Mouse (Mus musculus) small intestine, adult 2 months (tissue): ENCODE data around the gene Msi1. TPM values are rescaled to one million over a fixed set of nuclear protein-coding genes. Genes with fewer than 3 reads are reported as not detected.

Experiments
- H3K27ac ChIP-seq: fragments of 200-500 bp; 2 replicates; pipeline ENCODE4 v1.5.1; 2012; ENCODE audit warnings: low read depth, low read length, control low read depth, inconsistent platforms; ENCODE audit not compliant: insufficient read depth
- H3K27me3 ChIP-seq: fragments of 200-500 bp; 2 replicates; pipeline ENCODE4 v1.6.1; 2012; ENCODE audit warnings: mild to moderate bottlenecking, moderate library complexity, low read length, inconsistent platforms; ENCODE audit not compliant: control insufficient read depth, insufficient read depth
- H3K36me3 ChIP-seq: fragments of 200-500 bp; 2 replicates; pipeline ENCODE4 v1.6.1; 2012; ENCODE audit warnings: mild to moderate bottlenecking, low read length, control low read depth, inconsistent platforms; ENCODE audit not compliant: control insufficient read depth, insufficient read depth
- H3K4me1 ChIP-seq: fragments of 200-500 bp; 2 replicates; pipeline ENCODE4 v1.6.1; 2012; ENCODE audit warnings: low read length, inconsistent platforms, mixed read lengths; ENCODE audit not compliant: control insufficient read depth, insufficient read depth, insufficient read length
- H3K4me3 ChIP-seq: fragments of 200-500 bp; 2 replicates; pipeline ENCODE4 v1.5.1; 2012; ENCODE audit warnings: low read depth, mild to moderate bottlenecking, control low read depth, inconsistent platforms, low read length, moderate library complexity
- CTCF ChIP-seq: fragments of 200-500 bp; IDR thresholded peaks from 2 replicates; pipeline ENCODE4 v1.5.1; 2012; ENCODE audit warnings: low read depth, mild to moderate bottlenecking, control low read depth, inconsistent platforms, low read length, moderate library complexity, mixed read lengths; ENCODE audit not compliant: insufficient replicate concordance, insufficient read length; ENCODE audit errors: extremely low read depth
- POLR2A ChIP-seq: fragments of 200-500 bp; IDR thresholded peaks from 2 replicates; pipeline ENCODE4 v1.6.1; 2012; ENCODE audit warnings: low read depth, mild to moderate bottlenecking, control low read depth, inconsistent platforms, low read length, moderate library complexity
- WGBS: fragments of 180-500 bp; shearing (Covaris S2); methylation state at CpG from one replicate; pipeline ENCODE4 v1.1.7; 2018; 5-methylcytosine and 5-hydroxymethylcytosine counted together
- polyA plus RNA-seq: library from polyadenylated mRNA; depleted of rRNA; stranded (reverse); fragments of >200 nt; gene quantifications from 2 replicates; pipeline ENCODE4 v1.2.3, GENCODE M21; 2012

Gene Msi1
- polyA plus RNA-seq, 1 experiment: 9.0 TPM

DNA sequence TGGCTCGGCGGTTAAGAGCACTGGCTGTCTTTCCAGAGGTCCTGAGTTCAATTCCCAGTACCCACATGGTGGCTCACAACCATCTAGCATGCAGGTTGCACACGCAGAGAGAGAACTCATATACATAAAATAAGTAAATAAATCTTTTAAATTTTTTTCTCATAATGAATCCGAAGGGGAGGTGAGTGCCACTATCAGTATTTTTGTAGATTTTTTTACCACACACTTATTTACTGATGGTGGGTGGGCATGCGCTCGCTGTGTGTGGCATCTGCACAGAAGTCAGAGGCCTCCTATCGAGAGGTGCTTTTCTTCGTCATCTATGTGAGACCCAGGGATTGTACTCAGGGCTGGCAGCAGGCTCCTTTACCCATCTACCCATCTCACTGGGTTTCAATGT, 58.0 kb downstream of the Msi1 start:
- H3K36me3 ChIP-seq: no peaks in the 10 kb centered on the region
- no peak overlapping the region for H3K4me3 ChIP-seq
- peaks cover 7% of the 10 kb centered on the region; the same call in 1 of the 2 replicates for H3K4me1 ChIP-seq
- WGBS: 85% methylated on average over 8 of the region's 8 CpGs
- TF ChIP-seq CTCF (no peak), POLR2A (no peak)
- H3K27me3 ChIP-seq: no peaks in the 10 kb centered on the region
- H3K27ac ChIP-seq: no peak overlapping the region

DNA sequence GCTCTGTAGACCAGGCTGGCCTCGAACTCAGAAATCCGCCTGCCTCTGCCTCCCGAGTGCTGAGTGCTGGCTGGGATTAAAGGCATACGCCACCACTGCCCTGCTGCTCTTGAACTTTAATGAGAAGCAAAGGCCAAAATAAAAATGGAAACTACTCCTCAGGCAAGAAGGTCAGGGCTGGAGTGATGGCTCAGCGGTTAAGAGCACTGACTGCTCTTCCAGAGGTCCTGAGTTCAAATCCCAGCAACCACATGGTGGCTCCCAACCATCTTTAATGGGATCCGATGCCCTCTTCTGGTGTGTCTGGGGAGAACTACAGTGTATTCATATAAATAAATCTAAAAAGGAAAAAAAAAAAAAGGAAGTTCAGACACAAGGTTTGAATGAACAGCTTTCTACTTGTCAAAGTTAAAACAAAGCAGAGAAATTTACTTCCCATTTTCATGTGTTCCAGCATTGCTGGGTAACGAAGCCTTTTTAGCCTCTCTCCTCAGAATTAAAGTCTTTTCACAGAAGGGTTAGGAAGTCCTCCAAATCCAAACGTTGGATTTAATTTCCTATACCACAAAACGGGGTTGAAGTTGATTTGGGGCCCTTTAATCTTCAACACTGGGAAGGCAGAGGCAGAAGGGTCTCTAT, 58.7 kb downstream of the Msi1 start:
- H3K4me1 ChIP-seq: peaks cover 7% of the 10 kb centered on the region; the same call in 1 of the 2 replicates
- H3K36me3 ChIP-seq: no peaks in the 10 kb centered on the region
- TF ChIP-seq CTCF (no peak), POLR2A (no peak)
- H3K27ac ChIP-seq: 0 out of 2 replicates have a peak overlapping the region, but pooled peaks have one; percentile 5
- no peaks in the 10 kb centered on the region for H3K27me3 ChIP-seq
- WGBS: 83% methylated on average over 9 of the region's 9 CpGs
- H3K4me3 ChIP-seq: no peak overlapping the region

DNA sequence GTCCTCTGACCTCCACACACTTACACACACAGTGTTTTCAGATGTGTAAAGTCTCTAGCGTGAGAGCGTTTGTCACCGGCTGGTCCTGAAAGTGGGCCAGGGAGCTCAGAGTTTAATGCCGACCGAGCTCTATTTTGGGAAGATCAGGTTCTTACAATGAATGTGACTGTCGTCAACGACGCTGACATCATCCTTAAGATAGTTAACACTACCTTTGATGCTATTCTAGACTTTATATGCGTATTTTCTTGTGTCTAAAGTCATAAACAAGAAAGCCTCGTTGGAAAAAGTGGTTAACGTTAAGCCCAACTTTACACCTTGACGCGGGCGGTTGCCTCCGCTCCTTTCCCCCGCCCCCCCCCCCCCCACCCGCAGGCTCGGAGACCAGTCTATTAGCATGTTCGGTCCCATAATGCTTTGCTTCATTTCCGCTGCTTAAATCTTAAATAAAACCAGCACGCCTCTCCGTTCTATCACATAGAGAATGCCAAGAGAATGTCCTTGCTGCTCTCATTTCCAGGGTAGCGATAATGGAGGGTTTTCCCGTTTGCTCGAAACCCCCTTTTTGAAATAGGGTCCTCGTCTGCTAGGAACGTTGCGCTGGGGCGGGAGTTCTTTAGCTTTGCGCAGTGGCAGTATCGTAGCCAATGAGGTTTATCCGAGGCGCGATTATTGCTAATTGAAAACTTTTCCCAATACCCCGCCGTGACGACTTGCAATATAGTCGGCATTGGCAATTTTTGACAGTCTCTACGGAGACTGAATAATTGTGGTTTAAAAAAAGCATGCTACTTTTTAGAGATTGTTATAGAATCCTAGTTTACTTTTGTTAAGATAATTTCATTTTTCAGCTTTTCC, 59.7 kb downstream of the Msi1 start:
- Histone ChIP-seq H3K36me3 (no peaks in the 10 kb centered on the region), H3K27me3 (no peaks in the 10 kb centered on the region), H3K27ac (peak overlapping the region; percentile 100), H3K4me3 (peak overlapping the region; percentile 26), H3K4me1 (peaks cover 7% of the 10 kb centered on the region; the same call in 1 of the 2 replicates)
- under 1% methylated on average over 39 of the region's 39 CpGs for WGBS
- TF ChIP-seq POLR2A (peak; percentile 85), CTCF (no peak)

DNA sequence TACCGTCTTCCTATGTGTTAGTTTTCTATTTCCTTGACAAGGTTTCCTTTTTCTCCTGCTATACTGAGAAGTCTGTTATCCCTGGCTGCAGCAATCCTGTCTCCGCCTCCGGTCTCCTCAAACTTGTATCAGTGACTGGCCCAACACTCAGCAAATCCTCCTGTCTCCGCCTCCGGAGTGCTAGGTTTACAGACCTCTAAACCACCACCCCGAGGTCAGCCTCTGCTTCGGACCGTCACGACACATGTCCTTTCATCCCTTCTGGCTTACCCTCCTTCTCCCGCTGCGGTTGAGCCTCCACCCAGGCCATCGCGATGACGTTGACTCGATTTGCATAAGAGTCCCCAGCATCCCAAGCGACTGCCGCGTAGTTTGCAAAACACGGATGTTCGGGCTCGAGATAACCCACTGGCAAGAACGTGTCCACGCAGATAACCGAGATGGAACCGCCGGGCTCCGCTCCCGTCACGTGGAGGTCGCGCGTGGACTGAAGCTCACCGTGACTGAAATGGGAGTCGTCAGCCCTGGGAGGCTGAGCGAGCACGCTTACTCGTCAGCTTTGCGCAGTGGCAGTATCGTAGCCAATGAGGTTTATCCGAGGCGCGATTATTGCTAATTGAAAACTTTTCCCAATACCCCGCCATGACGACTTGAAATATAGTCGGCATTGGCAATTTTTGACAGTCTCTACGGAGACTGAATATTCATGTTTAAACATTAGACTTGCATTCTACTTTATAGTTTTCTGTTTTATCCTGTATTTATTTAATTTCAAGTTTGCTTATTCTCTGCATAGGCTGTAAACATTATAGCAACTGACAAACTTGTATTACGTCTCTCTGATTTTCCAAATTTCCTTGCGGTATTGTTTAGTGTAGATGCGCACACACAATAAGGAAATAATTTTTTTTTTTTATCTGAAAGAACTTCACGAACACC, 60.6 kb downstream of the Msi1 start:
- no peaks in the 10 kb centered on the region for H3K36me3 ChIP-seq
- H3K4me1 ChIP-seq: peaks cover 7% of the 10 kb centered on the region; the same call in 1 of the 2 replicates
- WGBS: under 1% methylated on average over 50 of the region's 50 CpGs
- peak overlapping the region; percentile 67 for H3K4me3 ChIP-seq
- peak overlapping the region; percentile 100 for H3K27ac ChIP-seq
- H3K27me3 ChIP-seq: no peaks in the 10 kb centered on the region
- TF ChIP-seq CTCF: no peak
- no peak; the same call in 1 of the 2 replicates for TF ChIP-seq POLR2A

DNA sequence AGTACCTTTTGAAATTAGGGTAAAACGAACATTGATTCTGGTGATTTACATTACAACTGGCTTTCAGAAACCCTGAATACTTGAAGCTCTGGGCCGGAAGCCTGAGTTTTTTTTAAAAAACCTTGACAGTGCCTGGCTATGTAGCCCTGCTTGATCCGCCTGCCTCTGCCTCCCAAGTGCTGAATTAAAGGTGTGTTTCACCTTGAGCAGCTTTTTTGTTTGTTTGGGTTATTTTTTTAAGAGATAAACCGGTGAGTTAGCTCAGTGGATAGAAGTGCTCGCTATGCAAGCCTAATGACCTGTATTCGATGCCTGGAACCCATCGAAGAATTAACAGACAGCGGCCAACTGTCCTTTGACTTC, 61.2 kb downstream of the Msi1 start:
- H3K4me3 ChIP-seq: no peak overlapping the region
- no peaks in the 10 kb centered on the region for H3K27me3 ChIP-seq
- H3K4me1 ChIP-seq: peaks cover 7% of the 10 kb centered on the region; the same call in 1 of the 2 replicates
- no peak overlapping the region for H3K27ac ChIP-seq
- TF ChIP-seq CTCF (no peak), POLR2A (no peak)
- WGBS: 5% methylated on average over 8 of the region's 8 CpGs
- no peaks in the 10 kb centered on the region for H3K36me3 ChIP-seq

DNA sequence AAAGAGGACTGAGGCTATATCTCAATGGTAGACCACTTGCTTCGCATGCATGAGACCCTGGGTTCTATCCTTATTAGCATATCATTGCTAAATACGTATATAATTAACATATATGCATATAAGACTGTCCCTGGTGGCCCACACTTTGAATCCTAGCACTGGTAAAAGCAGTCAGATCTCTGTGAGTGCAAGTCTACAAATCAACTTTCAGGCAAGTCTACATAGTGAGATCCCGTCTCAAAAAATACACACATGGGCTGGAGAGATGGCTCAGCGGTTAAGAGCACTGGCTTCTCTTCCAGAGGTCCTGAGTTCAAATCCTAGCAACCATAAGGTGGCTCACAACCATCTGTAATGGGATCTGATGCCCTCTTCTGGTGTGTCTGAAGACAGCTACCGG, 61.7 kb downstream of the Msi1 start:
- TF ChIP-seq POLR2A (no peak), CTCF (no peak)
- Histone ChIP-seq H3K4me1 (peaks cover 7% of the 10 kb centered on the region; the same call in 1 of the 2 replicates), H3K27me3 (no peaks in the 10 kb centered on the region), H3K4me3 (no peak overlapping the region), H3K36me3 (no peaks in the 10 kb centered on the region), H3K27ac (no peak overlapping the region)
- 24% methylated on average over 5 of the region's 5 CpGs for WGBS
